Mouse (Mus musculus): ENCODE results near the gene Kctd12b. TPM values are rescaled to one million over a fixed set of nuclear protein-coding genes. Genes with fewer than 3 reads are reported as not detected.
"Not testable (repeated sequence)": the region's sequence is repeated elsewhere in the genome, so short reads cannot be mapped to it uniquely, and the experiment has no call there.

Kctd12b gene
- 1 to 10 TPM; 6.3 to 7.6 TPM for total RNA-seq (2021)
- long read RNA-seq, experiment 1, full-length matches to known transcripts: 1 of 2 reads
- long read RNA-seq, experiment 1, partial matches to known transcripts: 0 of 2 reads
- long read RNA-seq, experiment 1, other reads (novel, unspliced or antisense): 1 of 2 reads
- long read RNA-seq, experiment 2, full-length matches to known transcripts: 3 of 4 reads
- long read RNA-seq, experiment 2, partial matches to known transcripts: 0 of 4 reads
- long read RNA-seq, experiment 2, other reads (novel, unspliced or antisense): 1 of 4 reads

GRCm38 (mm10) chrX:153695782-153696395, at the start of gene Kctd12b:
TSS of gene Kctd12b (minus strand) at chrX:153696391.
- intact Hi-C loops (cut with DNase I; ENCODE audit: low total_unique reads): no loop called here
- DNase-seq: peak; percentile 10

GRCm38 (mm10) chrX:153742493-153742892, 46.3 kb upstream of the Kctd12b start:
- DNase-seq: no peak

GRCm38 (mm10) chrX:153735697-153736096, 39.5 kb upstream of the Kctd12b start:
- DNase-seq: no peak

More at GRCm38 (mm10) chrX:153742493-153742892, 46.3 kb upstream of the Kctd12b start:
- intact Hi-C loops (cut with DNase I; ENCODE audit: low total_unique reads): no loop called here

DNA sequence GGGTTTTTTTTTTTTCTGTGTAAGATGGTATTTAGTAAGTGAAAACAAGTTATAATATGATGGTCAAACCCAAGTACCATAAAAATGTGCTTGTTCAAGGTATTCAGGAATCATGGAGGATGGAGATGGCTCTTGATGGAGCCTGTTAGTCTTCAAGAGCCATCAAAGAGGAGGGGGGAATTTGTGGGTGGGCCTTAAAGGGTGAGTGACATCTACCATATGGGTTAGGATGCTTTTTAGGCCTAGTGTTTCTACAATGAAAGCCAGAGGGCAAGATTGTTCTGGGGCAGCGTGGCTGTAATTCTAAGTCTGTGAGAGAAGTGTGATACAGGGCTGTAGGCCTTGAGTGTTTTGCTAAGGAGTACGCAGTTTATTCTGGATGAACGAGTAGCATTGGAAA, 28.2 kb upstream of the Kctd12b start:
- no peak for DNase-seq
- intact Hi-C loops (cut with DNase I; ENCODE audit: low total_unique reads): no loop called here

More at GRCm38 (mm10) chrX:153735697-153736096, 39.5 kb upstream of the Kctd12b start:
- intact Hi-C loops (cut with DNase I; ENCODE audit: low total_unique reads): no loop called here

GRCm38 (mm10) chrX:153723110-153723916, 27.1 kb upstream of the Kctd12b start, which contains the start of gene Nbdy:
TSS of gene Nbdy (plus strand) at chrX:153723590.
- peak; percentile 12 for DNase-seq
- intact Hi-C loops (cut with DNase I; ENCODE audit: low total_unique reads): no loop called here

DNA sequence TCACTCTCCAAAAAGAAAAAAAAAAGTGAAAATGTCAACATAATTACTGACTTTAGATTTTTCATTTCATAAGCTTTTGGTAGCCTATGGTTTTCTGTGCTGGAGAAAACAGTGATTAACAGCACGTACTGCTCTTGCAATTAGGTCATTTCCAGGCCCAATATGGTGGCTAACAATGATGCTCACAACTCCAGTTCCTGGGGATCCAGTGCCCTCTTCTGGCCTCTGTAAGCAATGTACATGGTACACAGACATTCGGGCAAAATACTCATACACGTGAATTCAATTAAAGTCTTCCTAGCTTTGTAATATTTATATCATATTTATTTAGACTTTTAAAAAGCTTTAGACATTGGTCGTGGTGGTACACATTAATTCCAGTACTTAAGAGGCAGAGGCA, 23.4 kb upstream of the Kctd12b start:
- DNase-seq: no peak
- intact Hi-C loops (cut with DNase I; ENCODE audit: low total_unique reads): no loop called here

DNA sequence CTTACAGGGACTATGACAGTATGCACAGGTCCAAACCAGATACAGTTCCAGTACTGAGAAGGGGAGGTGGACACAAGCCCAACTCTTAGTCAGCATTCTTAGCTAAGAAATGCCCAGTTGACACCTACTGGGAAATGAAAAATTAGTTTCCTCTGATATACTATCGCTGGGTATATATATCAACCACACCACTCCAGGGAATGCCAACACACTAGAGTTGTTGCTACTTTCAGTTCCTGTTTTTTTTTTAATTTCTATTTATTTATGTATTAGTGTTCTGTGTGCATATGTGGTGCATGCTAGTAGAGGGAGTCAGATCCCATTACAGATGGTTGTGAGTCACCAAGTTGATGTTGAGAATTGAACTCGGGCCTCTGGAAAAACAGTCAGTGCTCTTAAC, 20.5 kb upstream of the Kctd12b start:
- intact Hi-C loops (cut with DNase I; ENCODE audit: low total_unique reads): no loop called here
- DNase-seq: no peak

- DNase-seq: no peak
- intact Hi-C loops (cut with DNase I; ENCODE audit: low total_unique reads): loop anchor here (5.0 kb wide), 1 partner anchor 70 kb away; no protein-coding TSS in a partner anchor
Observed at GRCm38 (mm10) chrX:153707735-153708134, 11.5 kb upstream of the Kctd12b start.

- DNase-seq: no peak
- intact Hi-C loops (cut with DNase I; ENCODE audit: low total_unique reads): no loop called here
Observed at GRCm38 (mm10) chrX:153700463-153700862, 4.3 kb upstream of the Kctd12b start.

- intact Hi-C loops (cut with DNase I; ENCODE audit: low total_unique reads); DNase-seq: not testable (repeated sequence)
Observed at GRCm38 (mm10) chrX:153668233-153668632, 28.0 kb downstream of the Kctd12b start.

DNA sequence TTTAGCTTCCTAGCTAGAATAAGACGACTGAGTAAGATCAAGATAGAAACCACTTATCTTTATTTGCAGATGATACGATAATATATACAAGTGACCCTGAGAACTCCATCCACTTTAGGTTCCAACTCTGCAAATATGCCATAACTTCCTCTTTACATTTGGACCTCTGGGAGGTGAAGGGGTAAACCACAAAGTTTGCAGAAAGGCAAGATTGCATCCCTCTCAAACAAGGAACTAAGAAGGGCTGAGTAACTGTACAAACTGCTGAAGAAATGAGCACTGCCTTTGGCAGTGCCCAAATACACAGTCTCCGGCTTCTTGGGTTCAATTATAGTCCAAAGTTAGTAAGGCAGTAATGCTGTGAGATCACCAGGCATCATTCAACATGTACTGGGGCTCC, 31.3 kb downstream of the Kctd12b start:
- intact Hi-C loops (cut with DNase I; ENCODE audit: low total_unique reads): no loop called here
- DNase-seq: no peak

DNA sequence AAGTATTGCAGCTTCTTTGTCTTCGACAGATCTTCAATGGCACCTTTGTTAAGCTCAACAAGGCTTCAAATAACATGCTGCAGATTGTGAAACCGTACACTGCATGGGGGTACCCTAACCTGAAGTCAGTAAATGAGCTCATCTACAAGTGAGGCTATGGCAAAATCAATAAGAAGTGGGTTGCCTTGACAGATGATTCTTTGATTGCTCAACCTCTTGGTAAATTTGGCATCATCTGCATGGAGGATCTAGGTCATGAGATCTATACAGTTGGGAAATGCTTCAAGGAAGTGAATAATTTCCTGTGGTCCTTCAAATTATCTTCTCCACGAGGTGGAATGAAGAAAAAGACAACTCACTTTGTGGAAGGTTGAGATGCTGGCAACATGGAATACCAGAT, 39.2 kb downstream of the Kctd12b start:
- intact Hi-C loops (cut with DNase I; ENCODE audit: low total_unique reads): no loop called here

GRCm38 (mm10) chrX:153640615-153641014, 55.6 kb downstream of the Kctd12b start:
- intact Hi-C loops (cut with DNase I; ENCODE audit: low total_unique reads): no loop called here
- no peak for DNase-seq

More for the DNA sequence above, 39.2 kb downstream of the Kctd12b start:
- no peak for DNase-seq

- intact Hi-C loops (cut with DNase I; ENCODE audit: low total_unique reads): loop anchor here (5.0 kb wide), 1 partner anchor 71 kb away; no protein-coding TSS in a partner anchor
- DNase-seq: no peak
Observed at GRCm38 (mm10) chrX:153636247-153636646, 59.9 kb downstream of the Kctd12b start.

Other genes with a start within 250 kb of the Kctd12b start
- gene Ubqln2, start 198.2 kb downstream of the Kctd12b start, total RNA-seq (2021): 10 to 100 TPM; 16.6 to 17.8 TPM
- gene Cypt3, start 137.8 kb downstream of the Kctd12b start, total RNA-seq (2021): not detected
- gene Nbdy, start 27.2 kb upstream of the Kctd12b start, total RNA-seq (2021): 10 to 100 TPM; 25.2 to 26.2 TPM
- under 1 TPM in 1 of 2 experiments, not detected in 1; 0.22 TPM for gene Spin2c, start 135.8 kb upstream of the Kctd12b start, total RNA-seq (2021)

Data from gastrocnemius, postnatal 14 days (tissue).